Mouse (Mus musculus) thymus, postnatal 4 days (tissue): ENCODE results near the gene Tead1.

Experiments
- DNase-seq: peaks from one replicate; pipeline ENCODE4 v3.0.0; 2021

Tead1 gene

DNA sequence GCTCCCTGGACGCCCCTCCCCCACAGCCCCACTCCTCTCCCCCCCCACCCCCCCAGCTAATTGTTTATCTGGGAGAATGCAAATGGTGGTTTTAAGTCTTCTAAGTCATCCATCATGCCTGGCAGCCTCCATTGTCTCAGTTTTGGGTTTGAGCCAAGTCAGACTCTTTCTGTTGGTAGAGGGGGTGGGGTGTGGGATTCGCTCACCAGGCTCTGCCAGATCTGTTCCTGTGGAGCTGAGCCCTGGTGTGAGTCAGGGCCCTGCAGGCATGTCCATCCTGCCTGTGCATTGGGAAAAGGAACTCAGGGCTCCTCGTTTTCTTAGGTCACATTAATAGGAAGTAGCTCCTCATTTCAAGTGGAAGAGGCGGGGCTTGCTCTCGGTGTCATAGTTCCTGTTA, 144.5 kb downstream of the Tead1 start:
- DNase-seq = no peak

DNA sequence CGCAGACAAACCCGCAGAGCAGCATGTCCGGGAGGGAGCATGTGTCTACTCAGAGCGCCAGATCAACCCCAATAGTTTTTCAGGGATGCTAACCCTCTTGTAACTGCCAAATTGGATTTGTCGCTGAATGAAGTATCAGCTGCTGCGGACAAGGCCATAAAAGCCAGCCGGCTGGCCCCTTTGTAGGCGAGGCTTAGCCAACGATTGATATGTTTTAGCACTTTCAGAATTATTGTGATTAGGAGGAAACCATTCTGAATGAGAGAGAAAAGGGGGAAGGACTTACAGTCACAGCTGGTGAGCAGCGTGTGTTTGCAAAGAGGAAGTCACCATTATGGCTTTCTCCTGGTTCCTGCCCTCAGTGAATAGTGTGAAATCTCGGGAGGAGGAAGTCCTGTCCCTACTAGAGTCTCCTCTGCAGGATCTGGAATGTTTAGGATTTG, 146.2 kb downstream of the Tead1 start:
- no peak for DNase-seq

DNA sequence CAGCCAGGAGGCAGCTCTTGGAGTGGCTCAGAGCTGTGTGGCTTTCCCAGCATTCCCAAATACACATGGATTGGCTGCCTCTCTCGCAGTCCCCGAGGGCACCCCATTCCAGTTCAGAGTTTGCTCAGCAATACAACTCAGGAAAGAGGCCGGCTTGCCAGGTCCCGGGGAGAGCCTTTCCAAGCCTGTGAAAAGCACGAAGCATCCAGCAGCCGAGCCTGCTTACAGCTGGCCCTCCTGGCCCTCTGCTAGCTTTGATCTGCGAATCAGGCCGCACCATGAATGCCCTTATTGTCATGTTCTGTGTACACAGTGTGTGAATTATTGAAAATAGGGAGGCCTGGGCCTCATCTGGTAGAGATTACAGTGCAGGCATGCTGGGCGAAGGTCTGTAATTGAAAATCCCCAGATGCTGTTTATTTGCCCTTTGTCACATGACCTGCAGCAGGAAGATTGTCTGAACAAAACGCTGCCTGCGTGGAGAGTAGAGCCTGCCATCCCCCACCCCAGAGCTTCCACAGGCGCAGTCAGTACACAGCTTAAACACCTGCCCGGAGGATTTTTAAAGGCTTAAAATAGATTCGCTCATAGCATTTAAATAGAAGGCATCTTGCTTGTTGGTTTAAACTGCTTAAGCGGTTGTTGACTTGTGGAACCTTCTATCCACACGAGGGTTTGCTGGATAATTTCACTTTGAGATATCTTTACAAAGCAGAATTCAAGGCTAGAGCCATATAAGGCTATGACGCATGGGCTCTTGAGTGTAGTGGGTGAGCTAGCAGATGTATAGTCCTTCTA, 147.2 kb downstream of the Tead1 start:
- no peak for DNase-seq

DNA sequence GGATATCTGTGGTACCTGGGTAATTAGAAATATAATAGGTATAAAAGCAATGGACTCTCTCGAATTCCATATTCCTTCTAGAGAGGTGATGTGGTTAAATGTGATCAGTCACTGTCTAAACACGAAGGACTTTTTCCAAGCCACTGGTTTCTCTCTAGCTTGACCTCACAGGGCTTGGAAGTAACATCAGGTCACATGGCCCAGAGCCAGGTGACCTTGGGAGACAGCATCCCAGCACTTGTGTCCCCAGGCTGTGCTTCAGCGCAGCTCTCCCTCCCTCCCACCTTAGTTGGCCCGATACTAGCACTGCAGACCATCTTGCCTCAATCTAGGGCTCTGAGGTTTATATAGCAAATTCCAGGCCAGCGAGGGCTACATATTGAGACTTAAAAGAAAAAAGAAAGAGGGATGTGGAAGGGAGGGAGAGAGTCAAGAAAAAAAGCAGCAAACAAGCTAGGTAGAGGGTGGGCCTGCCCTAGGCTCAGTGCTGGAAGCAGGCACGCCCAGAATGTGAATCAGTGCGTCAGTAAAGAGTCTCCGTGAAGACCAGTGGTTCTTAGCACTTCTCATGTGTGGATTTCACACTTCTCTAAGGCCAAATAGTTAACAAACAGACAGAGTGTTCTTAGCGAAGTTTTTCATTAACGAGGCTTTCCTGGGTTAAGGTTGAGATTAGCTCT, 149.0 kb downstream of the Tead1 start:
- no peak for DNase-seq

DNA sequence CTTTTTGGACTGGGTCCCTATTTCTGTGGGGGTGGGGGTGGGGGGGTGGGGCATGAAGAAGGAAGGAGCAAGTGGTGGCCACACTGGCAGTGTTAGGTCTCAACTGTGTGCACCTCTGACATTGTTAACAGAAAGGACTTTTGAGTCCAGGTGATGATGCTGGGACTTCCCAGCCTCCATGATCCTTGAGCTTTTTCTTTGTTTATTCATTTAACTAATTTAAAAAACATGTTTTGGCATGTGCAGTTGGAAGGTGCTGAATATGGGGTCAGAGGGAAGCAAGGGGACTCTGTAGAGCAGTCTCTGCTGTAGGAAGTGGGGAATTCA, 149.5 kb downstream of the Tead1 start:
- no peak for DNase-seq

DNA sequence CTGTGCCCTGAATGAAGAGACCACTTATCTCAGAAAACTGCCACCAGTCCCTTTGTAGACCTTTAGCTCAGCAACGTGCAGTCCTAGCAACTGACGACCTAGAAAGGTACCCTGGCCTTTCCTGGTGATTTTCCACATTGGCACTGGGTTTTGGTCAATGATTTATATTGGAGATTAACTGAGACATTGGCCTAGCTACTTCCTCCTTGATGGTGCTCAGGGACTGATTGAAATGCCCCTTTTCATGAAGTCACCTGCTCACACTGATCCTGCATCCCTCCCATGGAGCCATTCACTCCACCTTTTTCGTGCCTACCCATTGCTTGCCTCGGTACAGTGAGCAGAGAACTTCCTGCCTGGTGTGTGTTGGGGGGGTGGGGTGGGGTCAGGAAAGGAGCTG, 151.8 kb downstream of the Tead1 start:
- DNase-seq = no peak

DNA sequence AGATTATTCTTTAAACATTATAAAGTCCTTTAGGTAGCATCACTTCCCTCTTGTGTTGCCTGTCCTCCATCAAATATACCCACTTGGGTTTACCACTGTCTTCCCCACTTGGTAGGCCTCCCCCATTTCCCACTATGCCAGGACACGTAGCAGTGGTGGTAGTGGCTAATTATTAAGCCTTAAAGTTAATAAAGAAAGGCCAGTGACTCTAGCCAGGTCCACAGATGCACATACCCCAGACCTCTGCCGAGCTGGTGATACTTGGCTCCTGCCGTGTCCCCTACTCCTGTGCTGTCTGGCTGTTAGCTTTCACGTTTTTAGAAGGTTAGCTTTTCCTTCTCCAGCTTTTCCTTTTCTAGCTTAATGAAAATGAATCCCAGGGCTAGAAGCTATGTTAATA, 152.3 kb downstream of the Tead1 start:
- DNase-seq = no peak

DNA sequence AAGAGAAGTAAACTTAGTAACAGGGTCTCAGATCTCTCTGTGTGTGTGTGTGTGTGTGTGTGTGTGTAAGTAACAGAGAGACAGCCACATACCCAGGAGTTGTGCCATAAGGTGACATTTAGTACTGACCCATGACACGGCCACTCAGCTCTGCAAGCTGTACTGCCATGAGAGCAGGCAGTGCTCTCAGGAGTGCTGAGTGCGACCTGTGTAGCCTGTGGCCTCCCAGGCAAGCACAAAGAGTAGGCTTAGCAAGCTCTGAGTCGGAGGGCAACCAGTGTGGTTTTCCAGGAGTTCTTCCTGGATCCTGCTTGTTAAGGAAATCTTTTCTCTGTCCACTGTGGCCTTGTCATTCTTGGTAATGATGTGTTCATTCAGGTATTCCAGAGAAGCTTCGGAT, 154.0 kb downstream of the Tead1 start:
- DNase-seq = no peak

DNA sequence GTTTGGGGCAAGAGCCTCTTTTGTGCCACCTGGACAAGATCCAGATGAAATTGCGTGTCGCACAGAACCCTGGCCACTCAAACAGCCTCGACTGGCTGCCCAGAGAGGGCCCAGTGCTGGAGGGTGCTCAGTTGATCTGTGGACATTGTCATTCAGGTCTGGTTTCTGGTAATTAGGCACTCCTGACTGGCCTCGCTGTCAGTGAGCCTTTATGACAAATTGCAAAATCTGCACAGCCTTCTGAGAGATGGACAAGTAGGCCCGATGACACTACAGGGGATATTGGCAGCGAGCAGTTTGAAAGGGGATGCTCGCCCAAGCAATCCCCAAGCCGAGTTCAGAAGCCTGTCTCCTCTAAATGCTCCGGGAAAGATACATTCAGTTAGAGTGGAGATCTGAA, 157.0 kb downstream of the Tead1 start:
- no peak for DNase-seq

DNA sequence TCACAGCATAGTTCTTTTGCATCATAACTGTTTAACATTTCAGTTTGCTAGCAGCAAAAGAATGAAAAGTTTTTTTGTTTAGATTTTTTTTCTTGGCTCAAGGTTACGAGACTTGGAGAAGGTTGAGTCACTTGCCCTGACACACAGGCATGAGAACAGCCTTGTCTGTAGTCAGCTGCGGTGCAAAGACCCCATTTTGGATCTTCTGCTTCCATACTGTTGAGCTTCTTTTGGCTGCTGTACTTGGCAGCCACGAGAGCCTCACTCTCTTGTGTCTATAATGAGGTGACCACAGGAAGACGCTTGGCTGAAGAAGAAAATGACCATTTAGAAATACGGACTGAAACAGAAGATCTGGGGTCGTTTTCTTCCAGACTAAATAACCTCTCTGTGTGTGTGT, 159.0 kb downstream of the Tead1 start:
- DNase-seq = no peak

DNA sequence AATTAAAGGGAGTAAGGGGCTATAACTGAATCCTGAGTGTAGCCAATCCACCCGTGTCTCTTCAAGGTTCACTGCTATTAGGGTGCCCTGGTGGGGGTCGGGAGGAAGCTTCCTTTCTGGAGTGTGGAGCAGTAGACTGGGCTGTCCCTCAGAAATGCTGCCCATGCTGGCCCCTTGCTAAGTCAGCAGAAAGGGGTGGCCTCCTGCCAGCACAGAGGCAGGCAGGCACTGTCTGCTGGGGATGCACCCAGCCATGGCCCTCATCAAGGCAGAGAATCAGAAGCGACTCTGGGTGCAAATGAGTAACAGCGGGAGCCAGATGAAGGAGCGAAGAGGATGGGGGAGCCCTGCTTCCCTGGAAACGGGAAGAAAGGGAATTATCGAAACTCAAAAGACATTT, 161.2 kb downstream of the Tead1 start:
- no peak for DNase-seq

DNA sequence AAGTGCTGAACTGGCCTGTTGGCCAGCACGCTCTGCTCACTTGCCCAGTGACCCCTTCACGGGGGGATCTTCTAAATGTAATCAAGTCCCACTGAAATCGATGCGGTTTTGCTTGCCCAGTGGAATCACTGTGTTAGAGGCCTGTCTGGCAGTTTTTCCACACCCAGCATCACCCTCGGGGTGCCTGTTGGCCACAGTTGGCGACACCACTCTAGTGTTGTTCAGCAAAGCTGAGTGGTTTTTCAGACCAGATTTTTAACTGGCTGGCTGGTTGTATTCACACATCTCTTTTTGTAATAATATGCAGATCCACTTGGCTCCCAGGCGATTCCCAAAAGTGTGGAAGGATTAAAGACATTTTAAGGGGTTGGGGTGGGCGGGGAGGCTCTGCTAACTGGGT, 161.8 kb downstream of the Tead1 start:
- no peak for DNase-seq

DNA sequence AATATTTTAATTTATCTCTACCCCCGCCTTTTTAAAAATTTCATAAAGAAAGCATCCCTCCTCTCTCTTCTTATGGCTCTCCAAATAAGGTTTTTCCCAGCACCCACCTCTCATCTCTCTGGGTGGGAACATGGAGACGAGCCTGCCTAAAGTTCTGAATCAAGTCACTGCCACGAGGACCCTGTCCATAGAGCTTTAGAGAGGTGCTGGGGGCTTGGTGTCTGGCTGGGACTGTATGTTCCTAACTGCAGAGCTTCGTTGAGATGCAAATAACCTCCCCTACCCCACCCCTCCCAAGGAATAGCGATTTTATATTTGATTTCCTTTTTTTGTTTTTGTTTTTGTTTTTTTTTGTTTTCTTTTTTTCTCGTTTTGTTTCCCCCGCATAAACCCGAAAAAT, 162.4 kb downstream of the Tead1 start:
- DNase-seq = no peak

DNA sequence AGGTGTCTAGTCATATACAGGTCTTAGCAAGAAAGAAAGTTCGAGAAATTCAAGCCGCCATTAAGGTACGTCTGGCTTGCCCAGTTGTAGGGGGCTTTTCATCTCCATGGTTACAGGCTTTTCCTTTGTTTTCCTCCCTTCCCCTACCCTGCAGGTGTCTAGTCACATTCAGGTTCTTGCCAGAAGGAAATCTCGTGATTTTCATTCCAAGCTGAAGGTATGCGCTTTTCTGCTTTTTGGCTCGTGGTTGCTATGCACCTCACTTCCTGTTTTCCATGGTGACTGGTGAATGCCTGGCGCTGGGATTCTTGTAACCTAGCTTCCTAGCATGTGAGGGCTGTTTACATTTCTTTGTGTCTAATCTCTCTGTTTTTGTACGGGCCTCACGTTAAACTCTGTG, 162.8 kb downstream of the Tead1 start:
- no peak for DNase-seq

DNA sequence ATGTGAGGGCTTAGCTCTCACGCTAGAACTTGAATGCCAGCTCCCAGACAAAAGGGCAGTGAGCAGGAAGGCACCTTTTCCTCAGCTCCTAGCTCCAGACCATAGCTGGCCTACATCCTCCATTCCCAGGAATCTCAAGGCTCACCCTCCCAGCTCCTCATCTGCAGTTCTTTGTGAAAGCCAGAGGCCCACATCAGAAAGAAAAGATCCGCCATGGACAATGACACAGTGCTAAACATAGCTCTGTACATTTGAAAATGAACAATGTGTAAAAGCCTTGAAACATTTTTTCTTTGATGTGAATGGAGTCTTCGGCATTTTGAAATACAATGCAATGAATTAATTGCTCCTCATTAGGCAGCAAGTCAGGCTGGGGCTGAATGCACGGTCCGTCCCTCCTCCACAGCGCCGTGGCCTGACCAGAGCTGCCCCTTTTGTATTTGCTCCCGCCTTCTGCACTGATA, 172.2 kb downstream of the Tead1 start:
- no peak for DNase-seq

DNA sequence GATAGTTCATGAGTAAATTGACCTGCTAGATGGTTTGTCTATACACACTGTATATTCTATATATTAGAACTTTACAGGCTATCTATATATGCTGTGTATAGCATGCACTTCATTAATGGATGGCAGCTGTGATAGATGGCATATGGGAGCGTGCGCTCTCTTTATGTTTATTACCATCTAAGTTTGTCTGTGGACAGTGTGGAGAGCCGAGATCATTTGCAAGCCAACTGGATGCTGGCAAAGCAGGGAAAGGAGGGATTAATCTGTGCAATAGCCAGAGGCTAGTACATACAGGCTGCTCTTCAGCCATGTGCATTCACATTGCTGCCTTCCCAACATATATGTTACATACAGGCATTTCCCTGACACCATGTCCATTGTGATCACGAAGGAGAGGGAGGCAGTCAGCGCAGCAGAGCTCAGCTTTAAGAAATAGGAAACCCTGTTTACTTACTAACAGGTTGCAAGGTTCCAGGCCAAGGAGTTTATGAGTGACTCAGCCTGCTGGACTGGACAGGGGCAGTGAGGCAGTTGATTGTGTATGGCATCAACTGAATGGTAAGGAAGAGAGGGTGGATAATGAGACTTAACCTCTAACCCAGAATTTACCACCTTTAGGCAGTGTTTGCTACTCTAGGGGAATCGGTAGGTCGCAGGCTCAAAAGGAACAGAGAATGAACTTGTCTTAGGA, 173.2 kb downstream of the Tead1 start:
- no peak for DNase-seq

DNA sequence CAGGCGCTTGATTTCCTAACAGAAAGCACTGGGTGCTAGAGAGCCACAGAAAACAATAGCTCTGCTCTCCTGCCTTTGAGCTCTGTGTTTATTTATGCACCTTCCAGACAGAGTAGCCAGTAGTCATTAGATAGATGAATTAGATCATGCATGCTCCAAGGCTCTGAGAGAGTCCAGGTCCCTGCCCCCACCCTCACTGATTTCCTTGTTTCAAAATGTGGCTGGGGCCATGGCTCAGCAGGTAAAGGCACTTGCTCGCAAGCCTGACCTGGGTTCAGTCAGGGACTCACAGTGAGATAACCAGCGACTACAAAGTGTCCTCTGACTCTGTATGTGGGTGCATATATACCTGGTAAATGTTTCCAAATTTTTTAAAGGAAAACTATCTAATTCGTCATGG, 174.7 kb downstream of the Tead1 start:
- no peak for DNase-seq

DNA sequence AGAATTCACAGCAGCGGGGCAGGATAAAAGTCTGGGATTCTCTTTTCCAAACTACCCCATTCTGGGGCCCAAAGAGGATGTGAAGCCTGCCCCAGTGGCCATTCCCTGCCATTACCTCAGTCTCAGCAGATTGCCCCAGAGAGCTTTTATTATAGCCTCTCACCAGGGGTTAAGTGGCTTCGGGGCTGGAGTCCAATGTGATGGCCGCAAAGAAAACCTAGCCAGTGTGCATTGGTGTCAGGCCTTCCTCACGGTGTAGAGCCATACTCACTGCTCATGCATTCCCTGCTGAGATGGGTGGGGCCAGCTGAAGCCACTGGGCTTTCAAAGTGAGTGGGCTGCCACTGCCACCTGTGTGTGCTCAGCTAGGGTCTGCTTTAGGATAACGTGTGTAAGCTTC, 175.4 kb downstream of the Tead1 start:
- DNase-seq = no peak

DNA sequence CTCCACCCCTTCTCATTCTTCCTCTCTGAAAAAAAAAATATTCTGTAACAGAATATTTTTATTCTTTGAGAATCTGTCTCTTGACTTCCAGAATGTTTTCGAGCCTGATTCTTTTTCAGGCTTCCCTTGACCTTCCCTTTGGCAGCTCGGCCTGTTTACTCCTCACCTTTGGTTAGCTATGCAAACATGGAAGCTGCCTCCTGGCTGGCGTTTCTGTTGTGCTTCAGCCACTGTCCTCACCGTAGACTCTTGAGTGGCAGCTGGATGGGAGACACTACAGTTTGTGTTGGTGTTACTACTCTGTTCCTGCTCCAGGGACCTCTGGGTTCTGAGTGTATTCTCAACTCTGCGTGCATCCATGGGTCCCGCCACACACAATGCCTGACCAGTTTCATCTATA, 176.3 kb downstream of the Tead1 start:
- no peak for DNase-seq

DNA sequence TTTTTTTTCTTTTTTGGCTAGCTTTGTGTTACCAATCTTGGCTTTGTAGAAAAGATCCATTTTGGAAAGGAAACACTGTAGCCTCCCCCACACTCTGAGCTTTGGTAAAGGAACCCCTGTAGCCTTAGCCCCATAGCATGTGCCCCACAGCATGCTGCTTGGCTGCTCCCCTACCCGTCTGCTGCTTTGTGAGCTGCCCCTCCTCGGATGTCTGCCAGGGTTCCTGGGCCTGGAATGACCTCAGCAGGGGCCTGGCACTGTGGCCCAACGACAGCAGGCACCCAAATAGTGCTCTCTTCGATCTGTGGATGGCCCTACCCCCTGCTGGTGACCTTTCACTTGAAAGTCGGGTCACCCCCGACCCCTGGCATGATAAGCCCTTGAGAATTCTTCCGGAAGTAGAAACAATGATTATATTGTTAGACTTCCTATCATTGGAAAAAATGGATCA, 177.0 kb downstream of the Tead1 start:
- no peak for DNase-seq

DNA sequence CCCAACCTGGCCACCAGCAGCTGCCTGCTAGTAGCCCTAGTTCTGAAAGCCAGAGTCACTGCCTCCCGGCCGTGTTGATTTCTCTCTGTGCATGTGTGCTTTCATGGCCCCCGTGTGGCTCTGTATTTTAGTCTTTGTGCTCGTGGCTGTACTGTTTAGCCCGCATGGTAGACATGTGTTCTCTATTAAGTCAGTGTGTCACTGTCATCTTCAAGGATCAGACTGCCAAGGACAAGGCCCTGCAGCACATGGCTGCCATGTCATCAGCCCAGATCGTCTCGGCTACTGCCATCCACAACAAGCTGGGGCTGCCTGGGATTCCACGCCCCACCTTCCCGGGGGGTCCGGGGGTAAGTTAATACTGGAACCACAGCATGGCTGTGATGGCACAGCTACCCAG, 177.5 kb downstream of the Tead1 start:
- DNase-seq = no peak

DNA sequence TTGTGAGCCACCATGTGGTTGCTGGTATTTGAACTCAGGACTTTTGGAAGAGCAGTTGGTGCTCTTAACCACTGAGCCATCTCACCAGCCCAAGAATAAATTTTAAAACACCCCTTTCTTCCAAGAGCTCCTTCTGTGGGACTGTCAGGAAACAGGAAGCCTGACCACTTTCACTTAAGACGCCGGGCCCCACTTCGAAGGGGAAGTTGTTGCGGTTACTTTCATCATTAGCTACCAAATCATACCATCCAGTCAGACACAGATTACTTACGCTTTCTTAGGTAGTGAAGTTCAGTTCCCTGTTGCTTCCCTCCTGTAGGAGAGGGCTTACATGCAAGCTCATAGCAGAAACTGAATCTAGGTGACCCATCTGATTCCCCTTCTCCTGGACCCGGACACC, 180.8 kb downstream of the Tead1 start:
- no peak for DNase-seq

DNA sequence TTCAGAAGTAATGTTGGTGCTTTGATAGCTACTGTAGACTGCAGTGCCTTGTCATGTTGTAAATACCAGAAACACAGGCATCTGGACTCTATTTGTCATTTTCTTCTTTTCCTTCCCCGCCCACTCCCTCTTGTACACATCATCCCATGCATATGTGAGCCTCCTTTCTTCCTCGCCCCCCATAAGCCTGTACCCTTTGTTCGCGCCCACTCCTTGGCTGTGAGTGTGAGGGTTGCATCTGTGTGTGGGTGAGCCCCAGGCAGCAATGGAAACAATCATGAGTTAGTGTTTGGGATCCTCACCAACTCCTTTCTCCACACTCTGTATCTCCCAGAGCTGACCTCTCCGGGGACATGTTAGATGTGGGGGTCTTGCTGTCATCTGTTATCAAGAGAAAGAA, 183.0 kb downstream of the Tead1 start:
- DNase-seq = no peak

DNA sequence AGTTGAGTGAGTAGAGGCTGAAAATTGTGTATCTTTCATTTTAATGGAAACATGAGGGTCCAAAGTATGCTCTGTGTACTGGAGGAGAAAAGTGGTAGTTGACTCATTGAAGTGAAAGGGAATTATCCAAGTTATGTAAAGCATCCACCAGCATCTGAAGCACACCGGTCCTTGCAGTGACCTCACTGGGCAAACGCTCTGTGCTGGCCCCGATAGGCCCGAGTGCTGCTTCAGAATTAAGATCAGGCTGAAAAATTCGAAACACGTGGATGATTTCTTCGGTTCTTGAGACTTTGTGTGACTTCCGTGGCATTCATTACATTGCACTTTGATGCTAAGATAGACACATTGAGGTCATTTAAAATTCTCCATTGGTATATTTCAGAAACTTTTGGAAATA, 185.1 kb downstream of the Tead1 start:
- no peak for DNase-seq
